ENCODE assay signal across 13 mouse cellular contexts in the genomic region with DNA sequence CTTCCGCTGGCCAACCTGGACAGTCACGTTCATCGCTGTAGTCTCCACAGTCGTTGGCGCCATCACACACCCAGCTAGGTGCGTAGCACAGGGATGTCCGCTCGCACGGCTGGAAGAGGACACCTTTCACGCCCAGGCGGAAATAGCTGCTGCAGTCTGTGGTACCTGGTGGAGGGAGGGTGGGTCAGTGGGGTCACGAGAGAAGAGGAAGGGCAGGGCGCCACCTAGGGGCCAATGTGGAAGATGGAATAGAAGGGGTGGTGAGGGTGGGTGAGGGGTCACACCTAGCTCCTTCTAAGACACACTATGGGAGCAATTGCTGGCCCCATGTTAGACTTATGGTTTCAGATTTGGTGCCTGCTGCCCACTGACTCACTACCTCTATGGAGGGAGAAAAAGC. TPM values are rescaled to one million over a fixed set of nuclear protein-coding genes. Genes with fewer than 3 reads are reported as not detected.
DNase-seq lines count a peak whose midpoint lies in the region; ATAC-seq and TF ChIP-seq lines count a peak whose summit lies in the region.
"Had no signal": no experiment of that assay in that cellular context is flagged by ENCODE, and none has a peak within 500 bp of the region (broad histone marks: within the 10 kb centered on the region; RNA-seq: fewer than 3 reads in every experiment).

No protein-coding gene starts in this region.

- H3K9ac ChIP-seq in forebrain, postnatal 0 days = no peak overlapping the region
- H3K9ac ChIP-seq in forebrain, embryonic 11.5 days (ENCODE audit: low read length) = no peak overlapping the region
- H3K9ac ChIP-seq in liver, adult 2 months (ENCODE audit: low read depth, low read length) = no peak overlapping the region
- no peak overlapping the region for H3K9ac ChIP-seq in liver, embryonic 11.5 days (ENCODE audit: low read depth, low read length)
- H3K9ac ChIP-seq in forebrain, embryonic 12.5 days = no peak overlapping the region
- H3K9ac ChIP-seq: midbrain, embryonic 12.5 days; neural tube, embryonic 13.5 days had no signal

- H3K9me3 ChIP-seq in forebrain, postnatal 0 days (ENCODE audit: low read length) = no peaks in the 10 kb centered on the region
- H3K9me3 ChIP-seq in forebrain, embryonic 11.5 days (ENCODE audit: control insufficient read depth, low read length) = no peaks in the 10 kb centered on the region
- no peaks in the 10 kb centered on the region for H3K9me3 ChIP-seq in liver, embryonic 11.5 days (ENCODE audit: control insufficient read depth, low read length)
- no peaks in the 10 kb centered on the region for H3K9me3 ChIP-seq in E14TG2a.4 (ENCODE audit: low read length)
- no peaks in the 10 kb centered on the region for H3K9me3 ChIP-seq in forebrain, embryonic 12.5 days
- H3K9me3 ChIP-seq: neural tube, embryonic 13.5 days had no signal

- H3K79me2 ChIP-seq in liver, adult 2 months (ENCODE audit: control insufficient read depth, insufficient read depth, low read length) = no peaks in the 10 kb centered on the region

- DNase-seq in forebrain, postnatal 0 days = no peak
- no peak for DNase-seq in forebrain, embryonic 11.5 days (ENCODE audit: low spot score)
- no peak for DNase-seq in liver, adult 2 months (ENCODE audit: extremely low read depth, low read depth, low spot score)
- DNase-seq in liver, embryonic 11.5 days (ENCODE audit: low spot score) = no peak
- no peak for DNase-seq in adrenal gland, adult (ENCODE audit: inconsistent age in 2 of 2, low spot score in 1 of 2)
- DNase-seq: embryo, embryonic 11 days; gastrocnemius, postnatal 25 days; heart, postnatal 4 days had no signal

- H3K4me1 ChIP-seq in forebrain, postnatal 0 days (ENCODE audit: insufficient read depth) = no peaks in the 10 kb centered on the region
- no peaks in the 10 kb centered on the region for H3K4me1 ChIP-seq in forebrain, embryonic 11.5 days (replicated peaks; ENCODE audit: control insufficient read depth, insufficient read depth, low read length)
- no peaks in the 10 kb centered on the region for H3K4me1 ChIP-seq in liver, adult 2 months (ENCODE audit: control insufficient read depth, insufficient read depth, low read length)
- H3K4me1 ChIP-seq in liver, embryonic 11.5 days (replicated peaks; ENCODE audit: control insufficient read depth, insufficient read depth, low read length) = no peaks in the 10 kb centered on the region
- peaks cover 79% of the 10 kb centered on the region for H3K4me1 ChIP-seq in E14TG2a.4 (replicated peaks; ENCODE audit: low read depth, low read length)
- H3K4me1 ChIP-seq in embryonic fibroblast, embryonic 13.5 days (ENCODE audit: control insufficient read depth, insufficient read depth, low read length) = no peaks in the 10 kb centered on the region
- H3K4me1 ChIP-seq in forebrain, embryonic 12.5 days = no peaks in the 10 kb centered on the region
- H3K4me1 ChIP-seq: midbrain, embryonic 12.5 days; neural tube, embryonic 13.5 days had no signal

- H3K36me3 ChIP-seq in forebrain, postnatal 0 days (ENCODE audit: insufficient read depth) = peaks cover 99% of the 10 kb centered on the region
- H3K36me3 ChIP-seq in forebrain, embryonic 11.5 days (ENCODE audit: control insufficient read depth, insufficient read depth, low read length) = peaks cover 37% of the 10 kb centered on the region
- H3K36me3 ChIP-seq in liver, adult 2 months (ENCODE audit: control insufficient read depth, insufficient read depth, low read length) = peaks cover 63% of the 10 kb centered on the region
- H3K36me3 ChIP-seq in liver, embryonic 11.5 days (ENCODE audit: control insufficient read depth, insufficient read depth, low read length) = peaks cover 36% of the 10 kb centered on the region
- H3K36me3 ChIP-seq in E14TG2a.4 (ENCODE audit: insufficient read depth, low read length) = peaks cover 83% of the 10 kb centered on the region
- peaks cover 100% of the 10 kb centered on the region for H3K36me3 ChIP-seq in forebrain, embryonic 12.5 days (replicated peaks)

- H3K4me3 ChIP-seq in forebrain, postnatal 0 days (ENCODE audit: low read depth, low read length) = no peak overlapping the region
- H3K4me3 ChIP-seq in forebrain, embryonic 11.5 days (ENCODE audit: low read depth, low read length) = no peak overlapping the region
- H3K4me3 ChIP-seq in liver, adult 2 months (ENCODE audit: insufficient read depth, low read depth, low read length) = no peak overlapping the region
- no peak overlapping the region for H3K4me3 ChIP-seq in liver, embryonic 11.5 days (ENCODE audit: low read depth, low read length)
- H3K4me3 ChIP-seq in E14TG2a.4 (replicated peaks; ENCODE audit: low read length) = peak overlapping the region; percentile 68
- H3K4me3 ChIP-seq in embryonic fibroblast, embryonic 13.5 days (ENCODE audit: insufficient read depth, low read length) = no peak overlapping the region
- no peak overlapping the region for H3K4me3 ChIP-seq in forebrain, embryonic 12.5 days (replicated peaks)
- H3K4me3 ChIP-seq: midbrain, embryonic 12.5 days; neural tube, embryonic 13.5 days had no signal

- TF ChIP-seq POLR2A in liver, adult 2 months (IDR thresholded peaks at IDR 0.05; ENCODE audit: extremely low read depth, insufficient read depth, low read length) = no peak
- no peak for TF ChIP-seq POLR2A in embryonic fibroblast, embryonic 13.5 days (IDR thresholded peaks at IDR 0.05; ENCODE audit: low read depth, low read length)

- H3K27ac ChIP-seq in forebrain, postnatal 0 days (ENCODE audit: low read depth, low read length) = no peak overlapping the region
- no peak overlapping the region for H3K27ac ChIP-seq in forebrain, embryonic 11.5 days (ENCODE audit: low read depth, low read length)
- no peak overlapping the region for H3K27ac ChIP-seq in liver, adult 2 months (replicated peaks; ENCODE audit: insufficient read depth, low read depth, low read length)
- H3K27ac ChIP-seq in liver, embryonic 11.5 days (ENCODE audit: low read depth, low read length) = no peak overlapping the region
- H3K27ac ChIP-seq in embryonic fibroblast, embryonic 13.5 days (ENCODE audit: insufficient read depth, low read length) = no peak overlapping the region
- no peak overlapping the region for H3K27ac ChIP-seq in forebrain, embryonic 12.5 days
- H3K27ac ChIP-seq: midbrain, embryonic 12.5 days; neural tube, embryonic 13.5 days had no signal

- H3K4me2 ChIP-seq in forebrain, postnatal 0 days (ENCODE audit: low read depth) = no peak overlapping the region
- no peak overlapping the region for H3K4me2 ChIP-seq in forebrain, embryonic 11.5 days (ENCODE audit: low read depth, low read length, severe bottlenecking)
- no peak overlapping the region for H3K4me2 ChIP-seq in liver, embryonic 11.5 days
- no peak overlapping the region for H3K4me2 ChIP-seq in forebrain, embryonic 12.5 days
- H3K4me2 ChIP-seq: midbrain, embryonic 12.5 days; neural tube, embryonic 13.5 days had no signal

- H3K27me3 ChIP-seq in forebrain, postnatal 0 days (ENCODE audit: insufficient read depth, low read length) = no peaks in the 10 kb centered on the region
- H3K27me3 ChIP-seq in forebrain, embryonic 11.5 days (ENCODE audit: control insufficient read depth, insufficient read depth, low read length) = no peaks in the 10 kb centered on the region
- no peaks in the 10 kb centered on the region for H3K27me3 ChIP-seq in liver, adult 2 months (ENCODE audit: control insufficient read depth, insufficient read depth, low read length)
- H3K27me3 ChIP-seq in liver, embryonic 11.5 days (replicated peaks; ENCODE audit: control insufficient read depth, insufficient read depth, low read length) = no peaks in the 10 kb centered on the region
- peaks cover 10% of the 10 kb centered on the region; the same call in 1 of the 2 replicates for H3K27me3 ChIP-seq in E14TG2a.4 (ENCODE audit: insufficient read depth, low read length)
- H3K27me3 ChIP-seq in forebrain, embryonic 12.5 days = no peaks in the 10 kb centered on the region
- H3K27me3 ChIP-seq: midbrain, embryonic 12.5 days; neural tube, embryonic 13.5 days had no signal

- 91% methylated on average over 13 of the region's 13 CpGs for WGBS in forebrain, postnatal 0 days
- 93% methylated on average over 13 of the region's 13 CpGs for WGBS in forebrain, embryonic 11.5 days
- WGBS in liver, adult 2 months = 89% methylated on average over 13 of the region's 13 CpGs
- WGBS in liver, embryonic 11.5 days = 84% methylated on average over 13 of the region's 13 CpGs
- WGBS in forebrain, embryonic 12.5 days = 88% methylated on average over 13 of the region's 13 CpGs

- ATAC-seq in forebrain, postnatal 0 days = no peak
- no peak for ATAC-seq in forebrain, embryonic 11.5 days (replicated peaks; ENCODE audit: low FRiP score)
- no peak for ATAC-seq in liver, embryonic 11.5 days (replicated peaks; ENCODE audit: low FRiP score)
- no peak for ATAC-seq in forebrain, embryonic 12.5 days (ENCODE audit: low FRiP score)

- TF ChIP-seq CTCF in forebrain, postnatal 0 days (IDR thresholded peaks at IDR 0.05; ENCODE audit: low read depth) = peak; percentile 51
- TF ChIP-seq CTCF in liver, adult 2 months (IDR thresholded peaks at IDR 0.05; ENCODE audit: low read depth, low read length) = peak; percentile 56
- peak; percentile 25 for TF ChIP-seq CTCF in E14TG2a.4 (conservative IDR thresholded peaks at IDR 0.05; ENCODE audit: low read length)
- peak; percentile 33; the same call in 1 of the 2 replicates for TF ChIP-seq CTCF in embryonic fibroblast, embryonic 13.5 days (IDR thresholded peaks at IDR 0.05; ENCODE audit: borderline replicate concordance, insufficient read depth, low read length)

RNA-seq across cellular contexts. Expression of gene Nxph4, which starts 23.0 kb away (rescaled TPM):
- 2.1 and 2.2 TPM in 2 replicates for total RNA-seq in forebrain, postnatal 0 days (2014; rRNA removed)
- 19.9 and 22.6 TPM in 2 replicates for polyA plus RNA-seq in forebrain, postnatal 0 days (2015; fragmentation: Nextera tagmentation; extraction: Ambion mirVana)
- polyA plus RNA-seq in forebrain, embryonic 11.5 days (2014; fragmentation: Nextera tagmentation; extraction: Ambion mirVana) = 37.6 and 40.4 TPM in 2 replicates
- not detected in 2 replicates for total RNA-seq in liver, adult 2 months (2014; rRNA removed)
- 0.05 TPM in 1 of 2 replicates, not detected in the other for polyA plus RNA-seq in liver, adult 2 months (2012; rRNA removed)
- polyA plus RNA-seq in liver, embryonic 11.5 days (2014; fragmentation: Nextera tagmentation; extraction: Ambion mirVana) = 0.56 TPM in 1 of 2 replicates, not detected in the other
- 1.1 and 1.8 TPM in 2 replicates for polyA plus RNA-seq in embryonic fibroblast, embryonic 13.5 days (2011; ENCODE audit: insufficient read length, low read depth, missing spikeins)
- 60.0 and 62.4 TPM in 2 replicates for polyA plus RNA-seq in forebrain, embryonic 12.5 days (2016; fragmentation: Nextera tagmentation; extraction: Ambion mirVana)

RNA-seq across cellular contexts. Expression of gene Shmt2, which starts 35.2 kb away (rescaled TPM):
- total RNA-seq in forebrain, postnatal 0 days (2014; rRNA removed) = 31.5 and 43.8 TPM in 2 replicates
- 39.0 and 39.9 TPM in 2 replicates for polyA plus RNA-seq in forebrain, postnatal 0 days (2015; fragmentation: Nextera tagmentation; extraction: Ambion mirVana)
- polyA plus RNA-seq in forebrain, embryonic 11.5 days (2014; fragmentation: Nextera tagmentation; extraction: Ambion mirVana) = 112 and 123 TPM in 2 replicates
- 130 and 154 TPM in 2 replicates for total RNA-seq in liver, adult 2 months (2014; rRNA removed)
- polyA plus RNA-seq in liver, adult 2 months (2012; rRNA removed) = 309 and 324 TPM in 2 replicates
- polyA plus RNA-seq in liver, embryonic 11.5 days (2014; fragmentation: Nextera tagmentation; extraction: Ambion mirVana) = 261 and 286 TPM in 2 replicates
- polyA plus RNA-seq in embryonic fibroblast, embryonic 13.5 days (2011; ENCODE audit: insufficient read length, low read depth, missing spikeins) = 147 and 169 TPM in 2 replicates
- 103 and 105 TPM in 2 replicates for polyA plus RNA-seq in forebrain, embryonic 12.5 days (2016; fragmentation: Nextera tagmentation; extraction: Ambion mirVana)

RNA-seq across cellular contexts. Expression of gene Ndufa4l2, which starts 42.6 kb away (rescaled TPM):
- total RNA-seq in forebrain, postnatal 0 days (2014; rRNA removed) = 4.9 and 15.5 TPM in 2 replicates
- polyA plus RNA-seq in forebrain, postnatal 0 days (2015; fragmentation: Nextera tagmentation; extraction: Ambion mirVana) = 15.2 and 15.5 TPM in 2 replicates
- polyA plus RNA-seq in forebrain, embryonic 11.5 days (2014; fragmentation: Nextera tagmentation; extraction: Ambion mirVana) = 5.9 and 6.1 TPM in 2 replicates
- total RNA-seq in liver, adult 2 months (2014; rRNA removed) = 0.09 and 0.40 TPM in 2 replicates
- polyA plus RNA-seq in liver, adult 2 months (2012; rRNA removed) = 4.0 and 4.4 TPM in 2 replicates
- 34.2 TPM in 2 replicates for polyA plus RNA-seq in liver, embryonic 11.5 days (2014; fragmentation: Nextera tagmentation; extraction: Ambion mirVana)
- polyA plus RNA-seq in embryonic fibroblast, embryonic 13.5 days (2011; ENCODE audit: insufficient read length, low read depth, missing spikeins) = 1.4 and 3.4 TPM in 2 replicates
- 5.9 and 9.0 TPM in 2 replicates for polyA plus RNA-seq in forebrain, embryonic 12.5 days (2016; fragmentation: Nextera tagmentation; extraction: Ambion mirVana)

RNA-seq across cellular contexts. Expression of gene Stac3, which starts 55.9 kb away (rescaled TPM):
- total RNA-seq in forebrain, postnatal 0 days (2014; rRNA removed) = 0.85 and 1.7 TPM in 2 replicates
- polyA plus RNA-seq in forebrain, postnatal 0 days (2015; fragmentation: Nextera tagmentation; extraction: Ambion mirVana) = 0.20 and 0.50 TPM in 2 replicates
- not detected in 2 replicates for polyA plus RNA-seq in forebrain, embryonic 11.5 days (2014; fragmentation: Nextera tagmentation; extraction: Ambion mirVana)
- 0.20 and 0.37 TPM in 2 replicates for total RNA-seq in liver, adult 2 months (2014; rRNA removed)
- polyA plus RNA-seq in liver, adult 2 months (2012; rRNA removed) = 0.42 and 0.49 TPM in 2 replicates
- 0.32 and 0.39 TPM in 2 replicates for polyA plus RNA-seq in liver, embryonic 11.5 days (2014; fragmentation: Nextera tagmentation; extraction: Ambion mirVana)
- 3.9 TPM in 2 replicates for polyA plus RNA-seq in embryonic fibroblast, embryonic 13.5 days (2011; ENCODE audit: insufficient read length, low read depth, missing spikeins)
- 1.2 and 1.8 TPM in 2 replicates for polyA plus RNA-seq in forebrain, embryonic 12.5 days (2016; fragmentation: Nextera tagmentation; extraction: Ambion mirVana)
